Mouse (Mus musculus): ENCODE measurements around the gene Tmem167b. TPM values are rescaled to one million over a fixed set of nuclear protein-coding genes. Genes with fewer than 3 reads are reported as not detected.

Gene Tmem167b
- polyA plus RNA-seq, 1 experiment from 2014 or later: 23.0 TPM

Small RNA genes within 50 kb of the gene (microRNA-seq; reads per million reads assigned to microRNA genes)
- not detected for gene Gm22860 (ENCODE audit: borderline number of aligned reads)

Other genes with a start within 250 kb of the Tmem167b start
- 0.47 and 1.2 TPM in 2 replicates for gene Mybphl, start 197.6 kb downstream of the Tmem167b start, polyA plus RNA-seq (2014; fragmentation: Nextera tagmentation; extraction: Ambion mirVana)
- gene Psrc1, start 178.6 kb downstream of the Tmem167b start, polyA plus RNA-seq (2014; fragmentation: Nextera tagmentation; extraction: Ambion mirVana): 33.2 and 34.0 TPM in 2 replicates
- gene Celsr2, start 146.9 kb downstream of the Tmem167b start, polyA plus RNA-seq (2014; fragmentation: Nextera tagmentation; extraction: Ambion mirVana): 2.4 and 2.5 TPM in 2 replicates
- gene Sars, start 117.3 kb downstream of the Tmem167b start, polyA plus RNA-seq (2014; fragmentation: Nextera tagmentation; extraction: Ambion mirVana): 194 and 199 TPM in 2 replicates
- gene 1700013F07Rik, start 28.3 kb downstream of the Tmem167b start, polyA plus RNA-seq (2014; fragmentation: Nextera tagmentation; extraction: Ambion mirVana): not detected in 2 replicates
- 0.10 and 0.23 TPM in 2 replicates for gene 5330417C22Rik, start 25.9 kb downstream of the Tmem167b start, polyA plus RNA-seq (2014; fragmentation: Nextera tagmentation; extraction: Ambion mirVana)
- 21.7 and 23.2 TPM in 2 replicates for gene Taf13, start 9.2 kb upstream of the Tmem167b start, polyA plus RNA-seq (2014; fragmentation: Nextera tagmentation; extraction: Ambion mirVana)
- 3.8 and 4.5 TPM in 2 replicates for gene Wdr47, start 28.8 kb upstream of the Tmem167b start, polyA plus RNA-seq (2014; fragmentation: Nextera tagmentation; extraction: Ambion mirVana)
- 65.4 and 69.9 TPM in 2 replicates for gene Clcc1, start 91.4 kb upstream of the Tmem167b start, polyA plus RNA-seq (2014; fragmentation: Nextera tagmentation; extraction: Ambion mirVana)
- 41.8 and 46.2 TPM in 2 replicates for gene Gpsm2, start 159.8 kb upstream of the Tmem167b start, polyA plus RNA-seq (2014; fragmentation: Nextera tagmentation; extraction: Ambion mirVana)
- gene Aknad1, start 177.2 kb upstream of the Tmem167b start, polyA plus RNA-seq (2014; fragmentation: Nextera tagmentation; extraction: Ambion mirVana): 0.44 and 0.45 TPM in 2 replicates